Mouse (Mus musculus) Patski (cell line): ENCODE data around the gene Slc2a5. TPM values are rescaled to one million over a fixed set of nuclear protein-coding genes. Genes with fewer than 3 reads are reported as not detected.
A peak's percentile ranks its signal among the peaks of the same experiment; 100 is the strongest.

ENCODE experiments used
- ATAC-seq: fragments of 100-300 bp; one replicate; pipeline ENCODE4 v1.8.0; 2021
- CTCF ChIA-PET: fragments of 350-600 bp; sonication (Branson Sonifier 250); formaldehyde crosslinking; loops from one replicate; lab custom pipeline; 2022; ENCODE audit warnings: inconsistent platforms; lab: Charles Lee
- POLR2A ChIA-PET: fragments of 350-600 bp; sonication (Branson Sonifier 250); formaldehyde crosslinking; loops from one replicate; lab custom pipeline; 2022; ENCODE audit warnings: antibody characterized with exemption, inconsistent platforms; lab: Charles Lee
- DNase-seq: peaks from one replicate; pipeline ENCODE4 v3.0.0-alpha.2; 2011; ENCODE audit warnings: low read depth, low spot score
- H3K27me3 ChIP-seq: fragments of 371-371 bp; one replicate; pipeline ENCODE4 v1.5.1; 2021
- CTCF ChIP-seq: fragments of 100-300 bp; IDR thresholded peaks from one replicate; pipeline ENCODE4 v1.5.1; 2021
- in situ Hi-C: fragments of 300-500 bp; cut with MboI; formaldehyde crosslinking; loops from 3 replicates; pipeline ENCODE4 v1.11.1; 2018; ENCODE audit warnings: low pct_unique_long_range_greater_than_20kb, mixed read lengths
- polyA plus RNA-seq: library from polyadenylated mRNA; unstranded; gene quantifications from one replicate; pipeline ENCODE4 v1.2.3, GENCODE M21; 2021

Slc2a5 gene
- polyA plus RNA-seq, 1 experiment from 2014 or later: not detected

GRCm38 (mm10) chr4:150098880-150099279, 20.2 kb upstream of the Slc2a5 start:
- CTCF ChIA-PET: interaction anchor here (0.6 to 1.6 kb wide), 17 partner anchors 9 to 124 kb away, joined by 3 to 7 read pairs (median 4); partner anchors contain the start of gene Gpr157
- POLR2A ChIA-PET: interaction anchor here (0.6 kb wide), 1 partner anchor 278 kb away, joined by 3 read pairs; no protein-coding TSS in a partner anchor
- peak; percentile 24 for DNase-seq
- H3K27me3 ChIP-seq: no peaks in the 10 kb centered on the region
- in situ Hi-C loops: loop anchor here (10.0 kb wide), 1 partner anchor 64 kb away; no protein-coding TSS in a partner anchor
- no peak for ATAC-seq
- peak; percentile 83 for TF ChIP-seq CTCF

GRCm38 (mm10) chr4:150102822-150103221, 16.3 kb upstream of the Slc2a5 start:
- CTCF ChIA-PET: no interaction called here
- H3K27me3 ChIP-seq: no peaks in the 10 kb centered on the region
- POLR2A ChIA-PET: no interaction called here
- no peak for ATAC-seq
- DNase-seq: no peak
- no peak for TF ChIP-seq CTCF
- in situ Hi-C loops: loop anchor here (5.0 kb wide), 1 partner anchor 301 kb away; no protein-coding TSS in a partner anchor

GRCm38 (mm10) chr4:150105671-150106070, 13.4 kb upstream of the Slc2a5 start:
- POLR2A ChIA-PET: no interaction called here
- CTCF ChIA-PET: no interaction called here

GRCm38 (mm10) chr4:150106637-150107036, 12.4 kb upstream of the Slc2a5 start:
- in situ Hi-C loops: no loop called here
- ChIA-PET POLR2A (no interaction called here), CTCF (interaction anchor here (1.5 kb wide), 1 partner anchor 8 kb away, joined by 5 read pairs; no protein-coding TSS in a partner anchor)
- H3K27me3 ChIP-seq: no peaks in the 10 kb centered on the region
- DNase-seq: no peak
- TF ChIP-seq CTCF: no peak
- ATAC-seq: no peak

More at GRCm38 (mm10) chr4:150105671-150106070, 13.4 kb upstream of the Slc2a5 start:
- TF ChIP-seq CTCF: no peak
- DNase-seq (no peak), ATAC-seq (no peak)
- in situ Hi-C loops: no loop called here
- no peaks in the 10 kb centered on the region for H3K27me3 ChIP-seq

GRCm38 (mm10) chr4:150109636-150110035, 9.4 kb upstream of the Slc2a5 start:
- ChIA-PET POLR2A (no interaction called here), CTCF (interaction anchor here (1.0 kb wide), 1 partner anchor 36 kb away, joined by 3 read pairs; no protein-coding TSS in a partner anchor)
- ATAC-seq: no peak
- no peak for TF ChIP-seq CTCF
- in situ Hi-C loops: no loop called here
- no peak for DNase-seq
- no peaks in the 10 kb centered on the region for H3K27me3 ChIP-seq

- in situ Hi-C loops: no loop called here
- no peaks in the 10 kb centered on the region for H3K27me3 ChIP-seq
- ChIA-PET CTCF (no interaction called here), POLR2A (no interaction called here)
- ATAC-seq (no peak), DNase-seq (no peak)
- TF ChIP-seq CTCF: no peak
These were observed 8.7 kb upstream of the Slc2a5 start for GRCm38 (mm10) chr4:150110373-150110772.

- no peak for DNase-seq
- ATAC-seq: no peak
- H3K27me3 ChIP-seq: no peaks in the 10 kb centered on the region
- in situ Hi-C loops: no loop called here
- ChIA-PET POLR2A (no interaction called here), CTCF (interaction anchor here (0.7 to 2.1 kb wide), 5 partner anchors 12 to 167 kb away, joined by 3 to 8 read pairs (median 4); no protein-coding TSS in a partner anchor)
- peak; percentile 28 for TF ChIP-seq CTCF
These were observed 6.2 kb upstream of the Slc2a5 start for GRCm38 (mm10) chr4:150112867-150113266.

GRCm38 (mm10) chr4:150114505-150115061, 4.5 kb upstream of the Slc2a5 start:
- TF ChIP-seq CTCF: no peak
- ATAC-seq: no peak
- in situ Hi-C loops: no loop called here
- ChIA-PET CTCF (interaction anchor here (1.3 kb wide), 1 partner anchor 16 kb away, joined by 4 read pairs; no protein-coding TSS in a partner anchor), POLR2A (no interaction called here)
- no peaks in the 10 kb centered on the region for H3K27me3 ChIP-seq
- DNase-seq: no peak

- ChIA-PET POLR2A (no interaction called here), CTCF (no interaction called here)
- in situ Hi-C loops: no loop called here
- H3K27me3 ChIP-seq: no peaks in the 10 kb centered on the region
- no peak for TF ChIP-seq CTCF
- DNase-seq (no peak), ATAC-seq (no peak)
These were observed 1.8 kb upstream of the Slc2a5 start for GRCm38 (mm10) chr4:150117311-150117710.

- ChIA-PET CTCF (no interaction called here), POLR2A (no interaction called here)
- no peak for ATAC-seq
- H3K27me3 ChIP-seq: no peaks in the 10 kb centered on the region
- DNase-seq: no peak
- in situ Hi-C loops: no loop called here
- TF ChIP-seq CTCF: no peak
These were observed 920 bp upstream of the Slc2a5 start for GRCm38 (mm10) chr4:150118163-150118562.

- in situ Hi-C loops: no loop called here
- TF ChIP-seq CTCF: no peak
- H3K27me3 ChIP-seq: no peaks in the 10 kb centered on the region
- CTCF ChIA-PET: no interaction called here
- POLR2A ChIA-PET: no interaction called here
- ATAC-seq: no peak
- no peak for DNase-seq
These were observed 557 bp downstream of the Slc2a5 start for GRCm38 (mm10) chr4:150119640-150120039.
